Mouse (Mus musculus): ENCODE measurements around the gene Gucy2c. TPM values are rescaled to one million over a fixed set of nuclear protein-coding genes. Genes with fewer than 3 reads are reported as not detected.

Gene Gucy2c
- polyA plus RNA-seq (2014; fragmentation: Illumina TruSeq; extraction: RNeasy Lipid Tissue Mini Kit (QIAGEN cat#74804); ENCODE audit: low read depth, low replicate concordance), result 0.16 TPM

DNA sequence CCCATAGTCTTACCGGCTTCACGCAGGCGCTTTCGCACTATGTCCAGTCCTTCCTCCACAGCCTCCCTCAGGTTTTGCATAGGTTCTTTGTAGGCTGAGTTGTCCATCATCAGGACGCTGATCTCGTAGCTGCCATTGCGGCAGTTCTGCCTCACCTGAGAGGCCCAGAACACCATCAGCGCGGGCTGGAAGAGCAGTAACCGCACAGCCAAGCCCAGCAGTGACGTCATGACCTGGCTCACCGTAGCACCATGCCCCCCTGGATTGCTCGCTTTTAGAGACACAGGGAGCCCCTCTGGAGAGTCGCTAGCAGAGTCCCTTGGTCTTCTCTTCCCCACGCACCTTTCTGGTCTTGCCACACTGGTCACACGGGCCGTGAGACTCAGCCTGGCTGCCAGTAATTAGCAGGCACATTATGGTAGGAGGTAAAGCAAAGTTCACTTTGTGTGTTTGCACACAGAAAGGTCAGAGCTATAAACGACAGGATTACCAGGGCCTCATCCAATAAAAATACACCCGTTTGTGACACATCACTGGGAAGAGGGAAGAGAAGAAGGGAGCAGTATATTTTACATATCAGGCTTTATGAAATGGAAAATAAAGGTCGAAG is at the start of gene Gucy2c:
Gene Gucy2c (minus strand): TSS at position 389 of the 610 bp plus-strand sequence.

DNA sequence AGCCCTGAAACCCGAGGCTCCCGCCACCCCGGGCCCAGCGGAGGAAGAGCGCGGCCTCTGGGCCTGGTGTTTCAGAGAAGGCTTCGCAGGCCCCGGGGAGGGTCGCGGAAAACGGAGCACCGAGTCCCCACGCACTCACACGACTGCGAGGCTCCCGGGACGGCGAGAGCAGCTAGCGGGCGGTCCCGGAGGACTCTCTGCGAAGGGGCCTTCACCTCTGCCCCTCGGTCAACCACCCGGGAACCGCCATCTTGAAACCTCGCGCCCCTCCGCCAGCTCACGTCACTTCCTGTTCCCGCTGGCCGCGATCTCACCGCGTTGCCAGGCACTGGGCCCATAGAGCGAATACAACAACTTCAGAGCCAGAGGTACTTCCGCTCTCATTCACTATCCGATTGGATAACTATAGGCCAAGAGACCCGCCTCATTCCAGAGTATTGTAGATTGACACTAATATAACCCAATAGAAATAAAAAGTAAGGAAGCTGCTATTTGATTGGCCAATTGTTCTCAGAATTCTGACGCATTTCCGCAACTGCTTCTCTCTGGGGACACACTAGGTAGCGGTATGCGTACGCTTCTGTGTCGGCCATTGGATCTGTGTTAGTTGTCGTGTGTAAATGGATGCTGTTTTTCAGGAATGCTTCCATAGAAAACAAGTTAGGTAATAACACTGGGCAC is 46.5 kb upstream of the Gucy2c start, which contains the start of gene Wbp11:
Gene Wbp11 (minus strand): TSS at position 353 of the 681 bp plus-strand sequence.

DNA sequence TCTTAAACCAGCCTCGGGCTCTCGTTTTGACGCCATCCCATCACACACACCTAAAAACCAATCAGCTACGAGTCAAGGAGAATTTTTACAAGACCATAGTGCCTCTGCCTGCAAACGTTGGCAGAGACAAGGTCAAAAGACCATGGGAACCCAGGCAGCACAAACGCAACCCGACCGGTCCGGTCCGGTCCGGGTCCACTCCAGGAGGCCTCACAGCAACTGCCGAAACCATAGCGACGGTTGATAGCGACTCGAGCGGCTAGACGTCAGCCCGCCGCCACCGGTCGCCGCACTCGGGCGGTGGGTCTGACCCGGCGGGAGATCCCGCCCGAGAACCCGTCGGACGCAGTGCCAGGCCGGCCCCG is 45.9 kb upstream of the Gucy2c start, which contains the start of gene BC049715:
Gene BC049715 (plus strand): TSS at position 111 of the 365 bp plus-strand sequence.

DNA sequence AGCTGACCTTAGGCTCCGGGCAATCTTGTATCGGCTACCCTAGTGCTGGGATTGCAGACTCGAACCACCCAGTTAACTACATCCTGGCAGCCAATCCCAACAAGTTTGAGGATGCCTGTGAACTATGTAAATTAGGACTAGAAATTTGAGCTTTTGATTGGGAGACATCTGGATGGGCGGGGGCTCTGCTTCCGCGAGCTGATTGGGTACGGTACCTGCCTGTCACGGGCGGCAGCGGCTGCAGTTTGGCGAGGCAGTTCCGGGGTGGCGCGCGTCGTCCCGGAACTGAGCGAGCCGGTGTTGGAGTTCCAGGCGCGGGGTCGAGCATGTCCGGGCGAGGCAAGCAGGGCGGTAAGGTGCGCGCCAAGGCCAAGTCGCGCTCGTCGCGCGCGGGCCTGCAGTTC is 26.5 kb upstream of the Gucy2c start, which contains the start of gene H2afj:
Gene H2afj (plus strand): TSS at position 231 of the 404 bp plus-strand sequence.

DNA sequence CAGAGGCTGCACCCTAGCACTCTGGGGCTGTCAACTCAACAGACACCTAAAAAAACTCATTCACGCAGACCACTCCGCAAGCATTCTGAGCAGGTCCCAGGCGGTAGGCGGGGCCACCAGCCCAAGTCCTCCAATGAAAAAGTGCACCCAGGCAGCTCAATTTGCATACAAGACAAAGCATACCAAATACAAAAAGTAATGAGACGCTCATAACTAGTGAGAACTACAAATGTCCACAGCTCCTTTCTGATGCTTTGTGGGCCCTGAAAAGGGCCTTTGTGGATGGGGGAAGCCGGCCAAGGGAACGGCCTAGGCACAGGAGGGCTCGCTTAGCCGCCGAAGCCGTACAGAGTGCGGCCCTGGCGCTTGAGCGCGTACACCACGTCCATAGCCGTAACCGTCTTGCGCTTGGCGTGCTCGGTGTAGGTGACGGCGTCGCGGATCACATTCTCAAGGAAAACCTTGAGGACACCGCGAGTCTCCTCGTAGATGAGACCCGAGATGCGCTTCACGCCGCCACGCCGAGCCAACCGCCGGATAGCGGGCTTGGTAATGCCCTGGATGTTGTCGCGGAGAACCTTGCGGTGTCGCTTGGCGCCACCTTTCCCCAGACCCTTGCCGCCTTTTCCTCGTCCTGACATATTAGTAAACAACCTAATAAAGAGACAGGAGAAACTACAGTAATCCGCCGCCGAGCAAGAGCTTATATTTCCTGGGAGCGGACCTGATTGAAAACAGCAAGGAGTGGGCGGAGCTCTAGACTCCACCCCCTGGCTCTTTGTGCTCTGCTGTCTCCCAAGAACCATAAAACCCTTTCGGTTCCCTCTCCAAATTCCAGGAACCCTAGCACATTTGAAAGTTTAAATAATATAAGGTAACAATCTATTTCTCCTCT is 22.4 kb upstream of the Gucy2c start, which contains the start of gene Hist4h4:
Gene Hist4h4 (minus strand): TSS at position 677 of the 895 bp plus-strand sequence.

DNA sequence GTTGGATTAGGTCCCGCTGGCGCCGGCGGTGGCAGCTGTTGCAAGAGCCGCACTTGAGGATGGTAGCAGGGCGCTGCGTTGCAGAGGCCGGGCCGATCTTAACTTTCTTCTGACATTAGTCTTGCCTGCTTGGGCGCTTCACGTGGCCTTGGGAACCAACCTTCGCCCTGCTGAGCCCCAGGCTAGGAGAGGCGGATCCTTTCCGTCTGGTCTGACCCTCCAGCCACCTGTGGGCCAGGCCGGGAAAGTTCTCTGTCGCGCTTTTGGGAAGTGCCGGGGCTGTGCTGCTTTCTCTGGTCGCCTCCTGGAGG is 119.9 kb downstream of the Gucy2c start, which contains the start of gene Plbd1:
Gene Plbd1 (minus strand): TSS at position 223 of the 311 bp plus-strand sequence.

Other genes starting within 250 kb of the Gucy2c start
- gene Plbd1, start 119.8 kb downstream of the Gucy2c start, polyA plus RNA-seq (2014; fragmentation: Illumina TruSeq; extraction: RNeasy Lipid Tissue Mini Kit (QIAGEN cat#74804); ENCODE audit: low read depth, low replicate concordance), result 58.8 TPM
- gene Hist4h4, start 22.6 kb upstream of the Gucy2c start, polyA plus RNA-seq (2014; fragmentation: Illumina TruSeq; extraction: RNeasy Lipid Tissue Mini Kit (QIAGEN cat#74804); ENCODE audit: low read depth, low replicate concordance), result 0.13 TPM
- 2.5 TPM for gene H2afj, start 26.5 kb upstream of the Gucy2c start, polyA plus RNA-seq (2014; fragmentation: Illumina TruSeq; extraction: RNeasy Lipid Tissue Mini Kit (QIAGEN cat#74804); ENCODE audit: low read depth, low replicate concordance)
- gene BC049715, start 45.9 kb upstream of the Gucy2c start, polyA plus RNA-seq (2014; fragmentation: Illumina TruSeq; extraction: RNeasy Lipid Tissue Mini Kit (QIAGEN cat#74804); ENCODE audit: low read depth, low replicate concordance), result 0.50 TPM
- gene Wbp11, start 46.5 kb upstream of the Gucy2c start, polyA plus RNA-seq (2014; fragmentation: Illumina TruSeq; extraction: RNeasy Lipid Tissue Mini Kit (QIAGEN cat#74804); ENCODE audit: low read depth, low replicate concordance), result 22.9 TPM
- gene Smco3, start 53.7 kb upstream of the Gucy2c start, polyA plus RNA-seq (2014; fragmentation: Illumina TruSeq; extraction: RNeasy Lipid Tissue Mini Kit (QIAGEN cat#74804); ENCODE audit: low read depth, low replicate concordance), result not detected
- gene Art4, start 76.0 kb upstream of the Gucy2c start, polyA plus RNA-seq (2014; fragmentation: Illumina TruSeq; extraction: RNeasy Lipid Tissue Mini Kit (QIAGEN cat#74804); ENCODE audit: low read depth, low replicate concordance), result 1.5 TPM
- 1.8 TPM for gene Mgp, start 94.1 kb upstream of the Gucy2c start, polyA plus RNA-seq (2014; fragmentation: Illumina TruSeq; extraction: RNeasy Lipid Tissue Mini Kit (QIAGEN cat#74804); ENCODE audit: low read depth, low replicate concordance)
- gene Erp27, start 140.4 kb upstream of the Gucy2c start, polyA plus RNA-seq (2014; fragmentation: Illumina TruSeq; extraction: RNeasy Lipid Tissue Mini Kit (QIAGEN cat#74804); ENCODE audit: low read depth, low replicate concordance), result not detected
- gene Pde6h, start 142.1 kb upstream of the Gucy2c start, polyA plus RNA-seq (2014; fragmentation: Illumina TruSeq; extraction: RNeasy Lipid Tissue Mini Kit (QIAGEN cat#74804); ENCODE audit: low read depth, low replicate concordance), result not detected
- 8.6 TPM for gene Arhgdib, start 160.1 kb upstream of the Gucy2c start, polyA plus RNA-seq (2014; fragmentation: Illumina TruSeq; extraction: RNeasy Lipid Tissue Mini Kit (QIAGEN cat#74804); ENCODE audit: low read depth, low replicate concordance)

All from liver, adult 10 weeks (tissue).